Mouse (Mus musculus) midbrain, embryonic 11.5 days (tissue): ENCODE data around the gene Zfp981. TPM values are rescaled to one million over a fixed set of nuclear protein-coding genes. Genes with fewer than 3 reads are reported as not detected.
"Not testable (repeated sequence)": the region's sequence is repeated elsewhere in the genome, so short reads cannot be mapped to it uniquely, and the experiment has no call there.

Experiments
- ATAC-seq: fragments of 200-750 bp; cut with Nextera tagmentation; 2 replicates; pipeline ENCODE4 v1.8.0; 2017; ENCODE audit warnings: moderate TSS enrichment, moderate library complexity; ENCODE audit not compliant: low FRiP score
- DNase-seq: peaks from one replicate; pipeline ENCODE4 v3.0.0; 2015; ENCODE audit warnings: low spot score; ENCODE audit errors: missing footprints
- H3K27ac ChIP-seq: fragments of 300-500 bp; sonication (generic); 2 replicates; pipeline ENCODE4 v1.5.1; 2014; ENCODE audit warnings: low read depth, low read length
- H3K27me3 ChIP-seq: fragments of 300-500 bp; sonication (generic); 2 replicates; pipeline ENCODE4 v1.6.1; 2014; ENCODE audit warnings: mild to moderate bottlenecking, low read length, moderate library complexity, mixed read lengths; ENCODE audit not compliant: control insufficient read depth, insufficient read depth
- H3K36me3 ChIP-seq: fragments of 300-500 bp; sonication (generic); 2 replicates; pipeline ENCODE4 v1.6.1; 2014; ENCODE audit warnings: mild to moderate bottlenecking, low read length, moderate library complexity, mixed read lengths; ENCODE audit not compliant: control insufficient read depth, insufficient read depth
- H3K4me1 ChIP-seq: fragments of 300-500 bp; sonication (generic); 2 replicates; pipeline ENCODE4 v1.6.1; 2014; ENCODE audit warnings: low read length; ENCODE audit not compliant: control insufficient read depth, insufficient read depth
- H3K4me2 ChIP-seq: fragments of 300-500 bp; sonication (generic); 2 replicates; pipeline ENCODE4 v1.6.1; 2014; ENCODE audit warnings: mild to moderate bottlenecking, moderate library complexity
- H3K4me3 ChIP-seq: fragments of 300-500 bp; sonication (generic); 2 replicates; pipeline ENCODE4 v1.5.1; 2014; ENCODE audit warnings: low read depth, low read length
- H3K9ac ChIP-seq: fragments of 300-500 bp; sonication (generic); 2 replicates; pipeline ENCODE4 v1.6.1; 2014; ENCODE audit warnings: low read length
- H3K9me3 ChIP-seq: fragments of 300-500 bp; sonication (generic); 2 replicates; pipeline ENCODE4 v1.6.1; 2016; ENCODE audit warnings: low read length; ENCODE audit not compliant: control insufficient read depth
- WGBS: fragments of 180-500 bp; shearing (Covaris S2); extraction: QIAGEN DNeasy Blood & Tissue Kit; methylation state at CpG from one replicate; pipeline ENCODE4 v1.1.7; 2014; 5-methylcytosine and 5-hydroxymethylcytosine counted together
- polyA plus RNA-seq: library from polyadenylated mRNA; unstranded; fragments of >200 nt; fragmentation: Nextera tagmentation; extraction: Ambion mirVana; gene quantifications from 2 replicates; pipeline ENCODE4 v1.2.1, GENCODE M21; 2014

Zfp981 gene
- polyA plus RNA-seq, 1 experiment from 2014 or later: not detected

GRCm38 (mm10) chr4:146535883-146536282, 34.1 kb downstream of the Zfp981 start:
- DNase-seq (no peak), ATAC-seq (peak; percentile 58; the same call in 1 of the 2 replicates)
- Histone ChIP-seq H3K4me2 (no peak overlapping the region), H3K36me3 (no peaks in the 10 kb centered on the region), H3K4me1 (no peaks in the 10 kb centered on the region), H3K27ac (no peak overlapping the region), H3K9me3 (peaks cover 40% of the 10 kb centered on the region), H3K27me3 (no peaks in the 10 kb centered on the region), H3K4me3 (no peak overlapping the region), H3K9ac (no peak overlapping the region)

DNA sequence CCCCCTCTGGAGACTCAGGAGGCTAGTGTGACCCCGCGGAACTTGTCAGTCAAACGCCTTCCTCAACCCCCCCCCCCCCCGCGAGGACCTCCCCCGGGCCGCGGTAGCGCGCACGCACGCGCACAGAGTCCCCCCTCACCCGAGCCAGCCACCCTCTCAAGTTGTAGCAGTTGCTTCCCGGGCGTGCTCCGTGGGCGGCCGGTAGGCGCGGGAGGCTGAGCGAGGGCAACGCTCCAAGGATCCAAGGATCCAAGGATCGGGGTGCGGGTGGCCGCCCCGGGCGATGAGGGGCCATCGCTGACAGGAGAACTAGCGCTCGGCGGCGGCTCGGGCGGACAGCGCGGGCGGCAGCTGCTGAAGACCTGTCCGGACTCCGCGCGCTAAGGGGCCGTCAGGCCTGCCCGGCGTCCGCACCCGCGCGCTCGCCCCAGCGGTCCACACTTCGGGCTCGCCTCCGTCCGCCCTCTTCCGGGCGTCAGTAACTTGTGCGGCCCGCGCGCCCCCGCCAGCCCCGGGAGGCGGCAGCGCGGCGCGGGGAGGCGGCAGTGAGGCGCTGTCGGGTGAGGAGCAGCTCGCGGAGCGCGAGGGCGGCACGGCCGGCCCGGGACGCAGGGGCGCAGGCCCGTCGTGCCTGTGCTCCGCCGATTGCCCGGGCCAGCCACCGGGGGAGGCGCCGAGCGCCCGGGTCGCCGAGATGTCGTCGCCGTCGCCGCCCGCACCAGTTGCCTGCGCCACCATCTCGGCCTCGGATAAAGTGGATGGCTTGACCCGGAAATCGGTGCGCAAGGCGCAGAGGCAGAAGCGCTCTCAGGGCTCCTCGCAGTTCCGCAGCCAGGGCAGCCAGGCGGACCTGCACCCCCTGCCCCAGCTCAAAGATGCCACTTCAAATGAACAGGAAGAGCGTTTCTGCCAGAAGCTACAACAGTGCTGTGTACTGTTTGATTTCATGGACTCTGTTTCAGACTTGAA, 78.4 kb downstream of the Zfp981 start:
- 10% methylated on average over 10 of the region's 111 CpGs for WGBS
- H3K4me2 ChIP-seq, H3K4me1 ChIP-seq, H3K36me3 ChIP-seq, H3K27ac ChIP-seq, H3K9ac ChIP-seq, H3K9me3 ChIP-seq, H3K27me3 ChIP-seq, H3K4me3 ChIP-seq, DNase-seq: not testable (repeated sequence)
- peak; percentile 95 for ATAC-seq

Other genes with a start within 250 kb of the Zfp981 start
- 2.8 and 3.4 TPM in 2 replicates for gene Zfp992, start 53.0 kb upstream of the Zfp981 start, polyA plus RNA-seq
- 1.7 and 1.9 TPM in 2 replicates for gene Zfp993, start 108.9 kb downstream of the Zfp981 start, polyA plus RNA-seq